15 mouse cellular contexts compared by ENCODE assay signal in the genomic region with DNA sequence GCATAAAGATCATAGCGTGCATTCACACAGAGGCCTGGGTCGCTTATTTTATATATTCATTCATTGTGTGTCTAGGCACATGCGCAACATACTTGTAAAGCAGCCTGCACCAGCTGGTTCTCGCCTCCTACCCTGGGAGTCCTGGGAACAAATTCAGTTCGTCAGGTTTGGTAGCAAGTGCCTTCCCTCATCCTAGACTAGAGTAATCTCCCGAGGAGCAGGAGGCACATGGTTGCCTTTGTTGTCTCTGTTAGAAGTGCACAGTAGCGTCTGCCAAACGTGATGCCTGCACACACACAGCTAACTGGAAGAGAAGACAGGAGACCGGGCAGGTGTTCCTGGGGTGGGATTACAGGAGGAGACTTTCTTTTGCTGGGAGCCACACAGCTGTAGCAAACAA. TPM values are rescaled to one million over a fixed set of nuclear protein-coding genes. Genes with fewer than 3 reads are reported as not detected.
DNase-seq lines count a peak whose midpoint lies in the region; ATAC-seq and TF ChIP-seq lines count a peak whose summit lies in the region.
"Had no signal": no experiment of that assay in that cellular context is flagged by ENCODE, and none has a peak within 500 bp of the region (broad histone marks: within the 10 kb centered on the region; RNA-seq: fewer than 3 reads in every experiment).

No protein-coding gene starts in this region.

- H3K27ac ChIP-seq in heart, postnatal 0 days (ENCODE audit: low read depth) = peak overlapping the region; percentile 95
- H3K27ac ChIP-seq in heart, embryonic 10.5 days = no peak overlapping the region
- peak overlapping the region; percentile 36 for H3K27ac ChIP-seq in forebrain, embryonic 16.5 days (ENCODE audit: low read length)
- H3K27ac ChIP-seq in limb, embryonic 10.5 days = no peak overlapping the region
- H3K27ac ChIP-seq: left cerebral cortex, adult 2 months; liver, embryonic 13.5 days had no signal

- no peak overlapping the region for H3K9ac ChIP-seq in heart, postnatal 0 days (replicated peaks; ENCODE audit: low read depth, low read length)
- no peak overlapping the region for H3K9ac ChIP-seq in forebrain, embryonic 16.5 days (replicated peaks; ENCODE audit: low read depth, low read length)
- H3K9ac ChIP-seq: liver, embryonic 13.5 days had no signal

- H3K4me3 ChIP-seq in heart, postnatal 0 days (ENCODE audit: low read depth, low read length) = no peak overlapping the region
- no peak overlapping the region for H3K4me3 ChIP-seq in heart, embryonic 10.5 days
- no peak overlapping the region for H3K4me3 ChIP-seq in forebrain, embryonic 16.5 days (replicated peaks; ENCODE audit: low read length)
- no peak overlapping the region for H3K4me3 ChIP-seq in limb, embryonic 10.5 days
- H3K4me3 ChIP-seq: left cerebral cortex, adult 2 months; liver, embryonic 13.5 days; myocyte had no signal

- TF ChIP-seq EP300 in heart, postnatal 0 days (IDR thresholded peaks at IDR 0.05; ENCODE audit: low read depth) = no peak

- no peak for DNase-seq in heart, postnatal 0 days (ENCODE audit: low spot score)
- no peak for DNase-seq in heart, embryonic 10.5 days (ENCODE audit: low spot score)
- DNase-seq in frontal cortex, postnatal 36 days (ENCODE audit: low spot score in 2 of 2) = peak; percentile 19 to 55
- peak; percentile 38 to 56 for DNase-seq in left cerebral cortex, postnatal 36 days (ENCODE audit: low spot score in 2 of 2)
- DNase-seq in limb, embryonic 10.5 days (ENCODE audit: low spot score) = no peak
- DNase-seq in testis, postnatal 10 days (ENCODE audit: low spot score) = no peak
- no peak for DNase-seq in adrenal gland, adult 8-10 months
- DNase-seq: adrenal gland, postnatal 14 days; cerebellum, adult 11-12 months; kidney, adult 18-20 months; liver, embryonic 13.5 days; lung, postnatal 4 days had no signal

- intact Hi-C loops in left cerebral cortex, postnatal 36 days (cut with DNase I) = no loop called here

- no peaks in the 10 kb centered on the region for H3K9me3 ChIP-seq in heart, postnatal 0 days (replicated peaks; ENCODE audit: control insufficient read depth, low read length)
- no peaks in the 10 kb centered on the region for H3K9me3 ChIP-seq in heart, embryonic 10.5 days
- H3K9me3 ChIP-seq in forebrain, embryonic 16.5 days (ENCODE audit: control insufficient read depth, low read length) = no peaks in the 10 kb centered on the region
- H3K9me3 ChIP-seq in limb, embryonic 10.5 days (replicated peaks) = no peaks in the 10 kb centered on the region
- H3K9me3 ChIP-seq: liver, embryonic 13.5 days had no signal

- 69% methylated on average over 9 of the region's 9 CpGs for WGBS in heart, postnatal 0 days
- 80% methylated on average over 9 of the region's 9 CpGs for WGBS in heart, embryonic 10.5 days
- WGBS in forebrain, embryonic 16.5 days = 61% methylated on average over 9 of the region's 9 CpGs
- 79% methylated on average over 9 of the region's 9 CpGs for WGBS in limb, embryonic 10.5 days

- peaks cover 11% of the 10 kb centered on the region for H3K4me1 ChIP-seq in heart, postnatal 0 days (ENCODE audit: control insufficient read depth, insufficient read depth)
- H3K4me1 ChIP-seq in heart, embryonic 10.5 days = no peaks in the 10 kb centered on the region; the same call in 1 of the 2 replicates
- peaks cover 6% of the 10 kb centered on the region; the same call in 1 of the 2 replicates for H3K4me1 ChIP-seq in forebrain, embryonic 16.5 days (replicated peaks; ENCODE audit: control insufficient read depth, insufficient read depth, low read length)
- no peaks in the 10 kb centered on the region for H3K4me1 ChIP-seq in limb, embryonic 10.5 days
- H3K4me1 ChIP-seq: liver, embryonic 13.5 days had no signal

- H3K4me2 ChIP-seq in heart, postnatal 0 days (ENCODE audit: low read depth, low read length) = no peak overlapping the region
- H3K4me2 ChIP-seq in forebrain, embryonic 16.5 days (ENCODE audit: low read length) = no peak overlapping the region
- H3K4me2 ChIP-seq: liver, embryonic 13.5 days had no signal

- peaks cover 36% of the 10 kb centered on the region for H3K36me3 ChIP-seq in heart, postnatal 0 days (replicated peaks; ENCODE audit: control insufficient read depth, insufficient read depth, low read length)
- H3K36me3 ChIP-seq in heart, embryonic 10.5 days = peaks cover 50% of the 10 kb centered on the region
- H3K36me3 ChIP-seq in forebrain, embryonic 16.5 days (ENCODE audit: control insufficient read depth, insufficient read depth) = peaks cover 7% of the 10 kb centered on the region
- H3K36me3 ChIP-seq in limb, embryonic 10.5 days = peaks cover 59% of the 10 kb centered on the region

- no peak for TF ChIP-seq CTCF in heart, postnatal 0 days (IDR thresholded peaks at IDR 0.05; ENCODE audit: low read depth)

- H3K27me3 ChIP-seq in heart, postnatal 0 days (ENCODE audit: control insufficient read depth, insufficient read depth, low read length) = no peaks in the 10 kb centered on the region
- no peaks in the 10 kb centered on the region for H3K27me3 ChIP-seq in heart, embryonic 10.5 days (ENCODE audit: insufficient read depth, poor library complexity, severe bottlenecking)
- H3K27me3 ChIP-seq in forebrain, embryonic 16.5 days (replicated peaks; ENCODE audit: control insufficient read depth, insufficient read depth, low read length) = no peaks in the 10 kb centered on the region
- no peaks in the 10 kb centered on the region for H3K27me3 ChIP-seq in limb, embryonic 10.5 days (ENCODE audit: low read depth, poor library complexity, severe bottlenecking)
- H3K27me3 ChIP-seq: liver, embryonic 13.5 days had no signal

- no peak for ATAC-seq in heart, postnatal 0 days (ENCODE audit: insufficient read depth, low read depth)
- ATAC-seq in forebrain, embryonic 16.5 days = no peak

RNA-seq across cellular contexts. Expression of a gene that starts 29.6 kb away (rescaled TPM):
- 37.4 and 46.7 TPM in 2 replicates for total RNA-seq in heart, postnatal 0 days (2014; rRNA removed; ENCODE audit: low replicate concordance)
- polyA plus RNA-seq in heart, postnatal 0 days (2015; fragmentation: Nextera tagmentation; extraction: Ambion mirVana) = 71.2 and 77.5 TPM in 2 replicates
- polyA plus RNA-seq in heart, embryonic 10.5 days (2016; fragmentation: Nextera tagmentation; extraction: Ambion mirVana) = 47.8 and 50.7 TPM in 2 replicates
- polyA plus RNA-seq in forebrain, embryonic 16.5 days (2015; fragmentation: Nextera tagmentation; extraction: Ambion mirVana) = 32.1 and 35.1 TPM in 2 replicates
- total RNA-seq in left cerebral cortex, postnatal 36 days (2021) = 10 to 100 TPM; 10.9 to 13.5 TPM
- 60.8 and 71.9 TPM in 2 replicates for polyA plus RNA-seq in limb, embryonic 10.5 days (2016; fragmentation: Nextera tagmentation; extraction: Ambion mirVana)
- 10 to 100 TPM; 13.7 to 24.5 (median 17.6) TPM for total RNA-seq in adrenal gland, adult 8-10 months (2022)

RNA-seq across cellular contexts. Expression of a gene that starts 35.7 kb away (rescaled TPM):
- 20.3 and 32.0 TPM in 2 replicates for total RNA-seq in heart, postnatal 0 days (2014; rRNA removed; ENCODE audit: low replicate concordance)
- 8.5 and 8.9 TPM in 2 replicates for polyA plus RNA-seq in heart, postnatal 0 days (2015; fragmentation: Nextera tagmentation; extraction: Ambion mirVana)
- polyA plus RNA-seq in heart, embryonic 10.5 days (2016; fragmentation: Nextera tagmentation; extraction: Ambion mirVana) = 19.3 and 21.5 TPM in 2 replicates
- polyA plus RNA-seq in forebrain, embryonic 16.5 days (2015; fragmentation: Nextera tagmentation; extraction: Ambion mirVana) = 47.3 and 50.4 TPM in 2 replicates
- total RNA-seq in left cerebral cortex, postnatal 36 days (2021) = 1 to 10 TPM; 8.0 to 8.8 TPM
- 35.5 and 43.0 TPM in 2 replicates for polyA plus RNA-seq in limb, embryonic 10.5 days (2016; fragmentation: Nextera tagmentation; extraction: Ambion mirVana)
- 10 to 100 TPM; 11.4 to 14.5 (median 13.5) TPM for total RNA-seq in adrenal gland, adult 8-10 months (2022)

RNA-seq across cellular contexts. Expression of a gene that starts 36.4 kb away (rescaled TPM):
- total RNA-seq in heart, postnatal 0 days (2014; rRNA removed; ENCODE audit: low replicate concordance) = 23.0 and 30.7 TPM in 2 replicates
- 11.1 and 11.9 TPM in 2 replicates for polyA plus RNA-seq in heart, postnatal 0 days (2015; fragmentation: Nextera tagmentation; extraction: Ambion mirVana)
- polyA plus RNA-seq in heart, embryonic 10.5 days (2016; fragmentation: Nextera tagmentation; extraction: Ambion mirVana) = 12.0 and 13.4 TPM in 2 replicates
- polyA plus RNA-seq in forebrain, embryonic 16.5 days (2015; fragmentation: Nextera tagmentation; extraction: Ambion mirVana) = 27.3 and 28.1 TPM in 2 replicates
- 10 to 100 TPM; 30.3 to 34.8 TPM for total RNA-seq in left cerebral cortex, postnatal 36 days (2021)
- 13.7 and 17.9 TPM in 2 replicates for polyA plus RNA-seq in limb, embryonic 10.5 days (2016; fragmentation: Nextera tagmentation; extraction: Ambion mirVana)
- total RNA-seq in adrenal gland, adult 8-10 months (2022) = 10 to 100 TPM; 11.6 to 19.8 (median 15.7) TPM

RNA-seq across cellular contexts. Expression of a gene that starts 60.0 kb away (rescaled TPM):
- total RNA-seq in heart, postnatal 0 days (2014; rRNA removed; ENCODE audit: low replicate concordance) = 231 and 353 TPM in 2 replicates
- polyA plus RNA-seq in heart, postnatal 0 days (2015; fragmentation: Nextera tagmentation; extraction: Ambion mirVana) = 305 and 324 TPM in 2 replicates
- 248 and 292 TPM in 2 replicates for polyA plus RNA-seq in heart, embryonic 10.5 days (2016; fragmentation: Nextera tagmentation; extraction: Ambion mirVana)
- 131 and 139 TPM in 2 replicates for polyA plus RNA-seq in forebrain, embryonic 16.5 days (2015; fragmentation: Nextera tagmentation; extraction: Ambion mirVana)
- total RNA-seq in left cerebral cortex, postnatal 36 days (2021) = 10 to 100 TPM; 63.4 to 70.2 TPM
- 210 and 265 TPM in 2 replicates for polyA plus RNA-seq in limb, embryonic 10.5 days (2016; fragmentation: Nextera tagmentation; extraction: Ambion mirVana)
- 10 to 100 TPM; 58.8 to 88.7 (median 70.4) TPM for total RNA-seq in adrenal gland, adult 8-10 months (2022)

Comparison
In these comparisons a context has a peak if more than half of its experiments do, and no peak if none do; other contexts are left out.
1. H3K27ac ChIP-seq: peak in heart, postnatal 0 days (single experiment) and forebrain, embryonic 16.5 days (single experiment); none in heart, embryonic 10.5 days (single experiment) and limb, embryonic 10.5 days (single experiment).
2. DNase-seq: peak in frontal cortex, postnatal 36 days (2 of 2) and left cerebral cortex, postnatal 36 days (2 of 2); none in heart, postnatal 0 days (single experiment), heart, embryonic 10.5 days (single experiment), limb, embryonic 10.5 days (single experiment), testis, postnatal 10 days (single experiment) and adrenal gland, adult 8-10 months (single experiment).